Mouse (Mus musculus) liver, embryonic 11.5 days (tissue): ENCODE data around the gene U2surp. TPM values are rescaled to one million over a fixed set of nuclear protein-coding genes. Genes with fewer than 3 reads are reported as not detected.
"Not testable (repeated sequence)": the region's sequence is repeated elsewhere in the genome, so short reads cannot be mapped to it uniquely, and the experiment has no call there.

ENCODE experiments used
- ATAC-seq: fragments of 200-750 bp; cut with Nextera tagmentation; replicated peaks from 2 replicates; pipeline ENCODE4 v1.8.0; 2017; ENCODE audit warnings: moderate number of reproducible peaks, mild to moderate bottlenecking, moderate TSS enrichment, moderate library complexity; ENCODE audit not compliant: low FRiP score
- DNase-seq: peaks from one replicate; pipeline ENCODE4 v3.0.0-alpha.2; 2017; ENCODE audit warnings: low spot score
- H3K27ac ChIP-seq: fragments of 300-500 bp; sonication (generic); 2 replicates; pipeline ENCODE4 v1.5.1; 2014; ENCODE audit warnings: mild to moderate bottlenecking, low read depth, low read length, control low read depth
- H3K27me3 ChIP-seq: fragments of 300-500 bp; sonication (generic); replicated peaks from 2 replicates; pipeline ENCODE4 v1.6.1; 2014; ENCODE audit warnings: low read length, mixed read lengths; ENCODE audit not compliant: control insufficient read depth, insufficient read depth
- H3K36me3 ChIP-seq: fragments of 300-500 bp; sonication (generic); 2 replicates; pipeline ENCODE4 v1.6.1; 2014; ENCODE audit warnings: mild to moderate bottlenecking, low read length, moderate library complexity, mixed read lengths; ENCODE audit not compliant: control insufficient read depth, insufficient read depth
- H3K4me1 ChIP-seq: fragments of 300-500 bp; sonication (generic); replicated peaks from 2 replicates; pipeline ENCODE4 v1.6.1; 2014; ENCODE audit warnings: low read length, mixed read lengths; ENCODE audit not compliant: control insufficient read depth, insufficient read depth
- H3K4me2 ChIP-seq: fragments of 300-500 bp; sonication (generic); 2 replicates; pipeline ENCODE4 v1.6.1; 2014; ENCODE audit warnings: mild to moderate bottlenecking, control low read depth, moderate library complexity
- H3K4me3 ChIP-seq: fragments of 300-500 bp; sonication (generic); 2 replicates; pipeline ENCODE4 v1.5.1; 2014; ENCODE audit warnings: low read depth, low read length, control low read depth
- H3K9ac ChIP-seq: fragments of 300-500 bp; sonication (generic); 2 replicates; pipeline ENCODE4 v1.6.1; 2014; ENCODE audit warnings: low read depth, low read length, control low read depth
- H3K9me3 ChIP-seq: fragments of 300-500 bp; sonication (generic); 2 replicates; pipeline ENCODE4 v1.6.1; 2016; ENCODE audit warnings: low read length, inconsistent platforms, mixed read lengths; ENCODE audit not compliant: control insufficient read depth
- WGBS: fragments of 180-500 bp; shearing (Covaris S2); extraction: QIAGEN DNeasy Blood & Tissue Kit; methylation state at CpG from one replicate; pipeline ENCODE4 v1.1.7; 2014; 5-methylcytosine and 5-hydroxymethylcytosine counted together
- polyA plus RNA-seq: library from polyadenylated mRNA; unstranded; fragments of >200 nt; fragmentation: Nextera tagmentation; extraction: Ambion mirVana; gene quantifications from 2 replicates; pipeline ENCODE4 v1.2.1, GENCODE M21; 2014

The U2surp gene
- polyA plus RNA-seq, 1 experiment from 2014 or later = 131 TPM

- ATAC-seq, H3K9ac ChIP-seq, H3K4me1 ChIP-seq, H3K4me2 ChIP-seq, H3K9me3 ChIP-seq, H3K27me3 ChIP-seq, DNase-seq, H3K4me3 ChIP-seq, H3K27ac ChIP-seq: not testable (repeated sequence)
- WGBS = 89% methylated on average over 7 of the region's 7 CpGs
- H3K36me3 ChIP-seq = peaks cover 49% of the 10 kb centered on the region
Observed at GRCm38 (mm10) chr9:95469011-95469576, 42.7 kb downstream of the U2surp start.

- H3K4me3 ChIP-seq = no peak overlapping the region
- no peak overlapping the region for H3K4me2 ChIP-seq
- DNase-seq (no peak), ATAC-seq (no peak)
- H3K9ac ChIP-seq = no peak overlapping the region
- peaks cover 28% of the 10 kb centered on the region for H3K36me3 ChIP-seq
- H3K4me1 ChIP-seq = no peaks in the 10 kb centered on the region
- no peak overlapping the region for H3K27ac ChIP-seq
- no peaks in the 10 kb centered on the region for H3K9me3 ChIP-seq
- H3K27me3 ChIP-seq = no peaks in the 10 kb centered on the region
- 95% methylated on average over 1 of the region's 1 CpGs for WGBS
Observed at GRCm38 (mm10) chr9:95464028-95464427, 47.8 kb downstream of the U2surp start.

GRCm38 (mm10) chr9:95451931-95452330 lies 59.9 kb downstream of the U2surp start:
- Histone ChIP-seq H3K27me3 (no peaks in the 10 kb centered on the region), H3K27ac (no peak overlapping the region), H3K9ac (no peak overlapping the region), H3K4me1 (no peaks in the 10 kb centered on the region), H3K4me3 (no peak overlapping the region), H3K36me3 (no peaks in the 10 kb centered on the region; the same call in 1 of the 2 replicates), H3K9me3 (no peaks in the 10 kb centered on the region), H3K4me2 (no peak overlapping the region)
- WGBS = 75% methylated on average over 3 of the region's 3 CpGs
- no peak for DNase-seq
- no peak for ATAC-seq

GRCm38 (mm10) chr9:95450586-95450985 lies 61.2 kb downstream of the U2surp start:
- ATAC-seq = no peak
- DNase-seq = no peak
- H3K4me3 ChIP-seq = no peak overlapping the region
- no peaks in the 10 kb centered on the region for H3K4me1 ChIP-seq
- no peaks in the 10 kb centered on the region; the same call in 1 of the 2 replicates for H3K36me3 ChIP-seq
- 90% methylated on average over 8 of the region's 8 CpGs for WGBS
- no peak overlapping the region for H3K9ac ChIP-seq
- H3K27ac ChIP-seq = no peak overlapping the region
- no peaks in the 10 kb centered on the region for H3K27me3 ChIP-seq
- H3K4me2 ChIP-seq = no peak overlapping the region
- H3K9me3 ChIP-seq = no peaks in the 10 kb centered on the region

- Histone ChIP-seq H3K9ac (no peak overlapping the region), H3K27ac (no peak overlapping the region), H3K36me3 (no peaks in the 10 kb centered on the region), H3K27me3 (peaks cover 9% of the 10 kb centered on the region; the same call in 1 of the 2 replicates), H3K4me2 (no peak overlapping the region), H3K4me3 (no peak overlapping the region), H3K9me3 (no peaks in the 10 kb centered on the region), H3K4me1 (no peaks in the 10 kb centered on the region)
- WGBS = 16% methylated on average over 13 of the region's 13 CpGs
- ATAC-seq = no peak
- DNase-seq = no peak
Observed at GRCm38 (mm10) chr9:95442321-95442731, 69.5 kb downstream of the U2surp start.

- 87% methylated on average over 9 of the region's 9 CpGs for WGBS
- no peak for DNase-seq
Observed at GRCm38 (mm10) chr9:95437883-95438282, 73.9 kb downstream of the U2surp start.

GRCm38 (mm10) chr9:95436294-95436613 lies 75.5 kb downstream of the U2surp start:
- no peak for DNase-seq
- no peak for ATAC-seq
- H3K27ac ChIP-seq = no peak overlapping the region
- no peak overlapping the region for H3K4me2 ChIP-seq
- H3K4me1 ChIP-seq = no peaks in the 10 kb centered on the region; the same call in 1 of the 2 replicates
- H3K4me3 ChIP-seq = no peak overlapping the region
- no peak overlapping the region for H3K9ac ChIP-seq
- H3K27me3 ChIP-seq = no peaks in the 10 kb centered on the region
- WGBS = 74% methylated on average over 4 of the region's 4 CpGs
- H3K36me3 ChIP-seq = no peaks in the 10 kb centered on the region
- H3K9me3 ChIP-seq = no peaks in the 10 kb centered on the region

More at GRCm38 (mm10) chr9:95437883-95438282, 73.9 kb downstream of the U2surp start:
- H3K27ac ChIP-seq = no peak overlapping the region
- no peak for ATAC-seq
- H3K4me1 ChIP-seq = no peaks in the 10 kb centered on the region; the same call in 1 of the 2 replicates
- no peaks in the 10 kb centered on the region for H3K9me3 ChIP-seq
- H3K36me3 ChIP-seq = no peaks in the 10 kb centered on the region
- no peak overlapping the region for H3K9ac ChIP-seq
- H3K27me3 ChIP-seq = peaks cover 6% of the 10 kb centered on the region; the same call in 1 of the 2 replicates
- H3K4me2 ChIP-seq = no peak overlapping the region
- no peak overlapping the region for H3K4me3 ChIP-seq

GRCm38 (mm10) chr9:95435506-95436293 lies 76.1 kb downstream of the U2surp start:
- Histone ChIP-seq H3K36me3 (no peaks in the 10 kb centered on the region), H3K4me3 (no peak overlapping the region), H3K4me1 (no peaks in the 10 kb centered on the region; the same call in 1 of the 2 replicates), H3K27me3 (no peaks in the 10 kb centered on the region), H3K9me3 (no peaks in the 10 kb centered on the region), H3K27ac (no peak overlapping the region), H3K9ac (no peak overlapping the region), H3K4me2 (no peak overlapping the region)
- ATAC-seq (no peak), DNase-seq (no peak)
- WGBS = 74% methylated on average over 20 of the region's 20 CpGs

- Histone ChIP-seq H3K4me3 (no peak overlapping the region), H3K27me3 (no peaks in the 10 kb centered on the region), H3K27ac (no peak overlapping the region), H3K9me3 (no peaks in the 10 kb centered on the region), H3K4me2 (no peak overlapping the region), H3K9ac (no peak overlapping the region), H3K36me3 (no peaks in the 10 kb centered on the region), H3K4me1 (no peaks in the 10 kb centered on the region)
- no peak for ATAC-seq
- DNase-seq = no peak
- WGBS = 85% methylated on average over 4 of the region's 4 CpGs
Observed at GRCm38 (mm10) chr9:95428277-95428676, 83.5 kb downstream of the U2surp start.
